Mouse (Mus musculus): ENCODE results near the gene Tmtc1.

DNA sequence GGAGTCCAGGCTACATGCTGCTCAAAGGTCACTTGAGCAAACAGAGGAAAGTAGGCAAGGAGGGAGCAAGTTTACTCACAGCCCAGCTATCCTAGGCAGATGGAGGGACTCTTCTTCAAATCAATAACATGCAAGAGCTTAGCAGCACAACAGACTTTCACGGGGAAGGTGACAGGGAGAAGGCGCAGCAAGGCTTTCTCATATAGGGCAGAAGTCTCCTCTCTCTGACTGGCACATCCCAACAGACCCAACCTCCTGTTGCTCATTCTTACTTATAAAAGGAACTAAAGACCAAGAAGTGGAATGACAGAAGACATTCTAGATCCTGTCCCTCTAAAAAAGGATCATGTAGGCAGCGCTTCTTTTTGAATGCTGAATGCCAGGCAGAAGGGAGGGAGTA lies 69.2 kb downstream of the Tmtc1 start:
- TF ChIP-seq CTCF (conservative IDR thresholded peaks at IDR 0.05; ENCODE audit: low read length) (no peak), POU5F1 (IDR thresholded peaks at IDR 0.05; ENCODE audit: borderline replicate concordance, low read length) (no peak), NANOG (IDR thresholded peaks at IDR 0.05; ENCODE audit: borderline replicate concordance, low read length) (no peak)

Data from E14TG2a.4 (cell line).